Mouse (Mus musculus): ENCODE measurements around the gene Ier2. TPM values are rescaled to one million over a fixed set of nuclear protein-coding genes. Genes with fewer than 3 reads are reported as not detected.
A peak's percentile ranks its signal among the peaks of the same experiment; 100 is the strongest.

The Ier2 gene
- total and polyA plus RNA-seq, 3 experiments: 43.1 to 112 (median 64.9) TPM

DNA sequence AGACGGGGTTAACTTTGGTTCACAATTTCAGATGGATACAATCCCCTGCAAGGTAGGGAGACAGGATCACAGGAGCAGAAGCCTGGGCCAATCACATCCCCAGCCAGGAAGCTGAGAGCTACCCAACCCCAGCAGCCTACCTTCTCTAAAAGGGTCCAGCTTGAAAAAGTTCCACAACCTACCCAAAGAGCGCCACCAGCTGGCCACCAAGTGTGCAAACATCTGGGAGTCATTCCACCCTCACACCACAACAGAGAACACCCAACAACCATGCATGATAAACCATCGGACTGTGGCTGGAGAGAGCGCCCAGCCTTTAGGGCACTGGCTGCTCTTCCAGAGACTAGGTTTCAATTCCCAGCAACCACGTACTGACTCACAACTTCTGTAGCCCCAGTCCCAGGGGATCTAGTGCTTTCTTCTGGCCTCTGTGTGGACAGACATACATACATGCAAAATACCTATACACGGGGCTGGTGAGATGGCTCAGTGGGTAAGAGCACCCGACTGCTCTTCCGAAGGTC is 41.5 kb downstream of the Ier2 start:
- no peak for ATAC-seq (ENCODE audit: extremely low read depth, insufficient number of reproducible peaks, low FRiP score, poor library complexity, severe bottlenecking)
- DNase-seq (ENCODE audit: low spot score): no peak
- peaks cover 37% of the 10 kb centered on the region for H3K27me3 ChIP-seq (ENCODE audit: insufficient read depth, low read length)
- H3K36me3 ChIP-seq (replicated peaks): no peaks in the 10 kb centered on the region
- no peaks in the 10 kb centered on the region for H3K9me3 ChIP-seq (replicated peaks)
- TF ChIP-seq POLR2AphosphoS5 (IDR thresholded peaks at IDR 0.05; ENCODE audit: insufficient replicate concordance, low read depth, low read length): no peak
- no peak for TF ChIP-seq CTCF (IDR thresholded peaks at IDR 0.05; ENCODE audit: low read depth, low read length)
- no peak for TF ChIP-seq TAL1 (conservative IDR thresholded peaks at IDR 0.05; ENCODE audit: low read depth, low read length)
- TF ChIP-seq GATA2 (IDR thresholded peaks at IDR 0.05; ENCODE audit: borderline replicate concordance, low read depth, low read length): no peak
- no peak for TF ChIP-seq GATA1 (IDR thresholded peaks at IDR 0.05; ENCODE audit: borderline replicate concordance, low read length)
- no peak overlapping the region for H3K4me3 ChIP-seq (ENCODE audit: low read depth, low read length)
- no peaks in the 10 kb centered on the region for H3K4me1 ChIP-seq (ENCODE audit: insufficient read depth, low read depth, low read length)

DNA sequence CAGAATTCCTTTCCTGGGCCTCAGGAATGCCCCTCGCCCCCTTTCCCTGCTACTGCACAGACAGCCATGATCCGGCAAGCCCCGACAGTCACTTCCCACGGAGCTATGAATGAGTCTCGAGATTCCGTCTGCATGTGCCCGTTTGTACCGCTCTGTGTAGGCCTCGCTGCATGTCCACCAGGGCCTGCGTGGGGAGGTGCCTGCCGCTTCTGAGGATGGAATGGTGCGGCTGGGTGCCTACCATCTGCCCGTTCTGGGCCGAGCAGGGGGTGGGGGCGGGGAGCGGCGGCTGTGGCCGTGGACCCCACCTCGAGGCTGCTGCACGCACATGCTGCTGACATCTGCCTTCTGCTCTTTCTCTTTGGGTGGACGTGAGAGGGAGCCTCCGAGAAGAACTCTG is 45.6 kb downstream of the Ier2 start:
- Histone ChIP-seq H3K27me3 (ENCODE audit: insufficient read depth, low read length) (peaks cover 54% of the 10 kb centered on the region), H3K4me3 (ENCODE audit: low read depth, low read length) (no peak overlapping the region), H3K36me3 (replicated peaks) (no peaks in the 10 kb centered on the region), H3K9me3 (replicated peaks) (no peaks in the 10 kb centered on the region), H3K4me1 (ENCODE audit: insufficient read depth, low read depth, low read length) (no peaks in the 10 kb centered on the region)
- ATAC-seq (ENCODE audit: extremely low read depth, insufficient number of reproducible peaks, low FRiP score, poor library complexity, severe bottlenecking): no peak
- TF ChIP-seq GATA2 (IDR thresholded peaks at IDR 0.05; ENCODE audit: borderline replicate concordance, low read depth, low read length) (no peak), POLR2AphosphoS5 (IDR thresholded peaks at IDR 0.05; ENCODE audit: insufficient replicate concordance, low read depth, low read length) (no peak), GATA1 (IDR thresholded peaks at IDR 0.05; ENCODE audit: borderline replicate concordance, low read length) (no peak), CTCF (IDR thresholded peaks at IDR 0.05; ENCODE audit: low read depth, low read length) (no peak), TAL1 (conservative IDR thresholded peaks at IDR 0.05; ENCODE audit: low read depth, low read length) (no peak)
- no peak for DNase-seq (ENCODE audit: low spot score)

DNA sequence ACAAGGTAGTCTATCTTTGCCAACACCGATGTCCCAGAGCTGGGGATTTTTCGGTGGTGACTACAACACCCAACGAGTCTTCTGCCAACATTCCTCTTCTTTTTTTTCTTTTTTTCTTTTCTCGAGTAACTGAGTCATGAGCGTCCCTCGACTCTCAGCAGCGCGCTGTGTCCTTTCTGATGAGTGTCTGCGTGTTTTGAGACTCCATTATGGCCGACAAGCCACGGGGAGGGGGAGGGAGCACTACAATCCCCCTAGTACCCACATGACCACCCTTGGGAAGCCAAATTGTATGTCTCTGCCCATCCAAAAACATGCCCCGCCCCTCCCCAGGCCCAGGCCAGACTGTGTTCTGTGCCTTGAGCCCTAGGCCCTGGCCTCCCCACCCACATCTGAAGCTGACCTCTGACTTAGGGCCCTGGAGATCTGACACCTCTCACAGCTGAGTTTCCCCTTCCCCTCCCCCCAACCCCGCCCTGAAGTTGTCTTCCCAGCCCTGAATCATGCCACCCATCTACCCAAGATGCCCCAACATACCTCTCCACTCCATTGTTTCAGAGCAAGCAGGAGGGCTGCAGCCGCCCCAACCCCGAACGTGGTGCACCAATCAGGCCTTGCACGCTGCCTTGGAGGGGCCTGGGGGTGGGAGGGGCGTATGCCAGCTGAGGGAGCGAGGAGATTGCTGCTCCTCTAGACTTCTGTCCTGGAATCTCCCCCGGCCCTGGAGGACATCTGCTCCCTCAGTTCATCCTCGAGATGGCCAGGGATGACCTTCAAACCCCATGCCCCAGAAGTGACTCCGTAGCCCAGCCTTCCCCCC is 46.8 kb downstream of the Ier2 start:
- no peak for DNase-seq (ENCODE audit: low spot score)

DNA sequence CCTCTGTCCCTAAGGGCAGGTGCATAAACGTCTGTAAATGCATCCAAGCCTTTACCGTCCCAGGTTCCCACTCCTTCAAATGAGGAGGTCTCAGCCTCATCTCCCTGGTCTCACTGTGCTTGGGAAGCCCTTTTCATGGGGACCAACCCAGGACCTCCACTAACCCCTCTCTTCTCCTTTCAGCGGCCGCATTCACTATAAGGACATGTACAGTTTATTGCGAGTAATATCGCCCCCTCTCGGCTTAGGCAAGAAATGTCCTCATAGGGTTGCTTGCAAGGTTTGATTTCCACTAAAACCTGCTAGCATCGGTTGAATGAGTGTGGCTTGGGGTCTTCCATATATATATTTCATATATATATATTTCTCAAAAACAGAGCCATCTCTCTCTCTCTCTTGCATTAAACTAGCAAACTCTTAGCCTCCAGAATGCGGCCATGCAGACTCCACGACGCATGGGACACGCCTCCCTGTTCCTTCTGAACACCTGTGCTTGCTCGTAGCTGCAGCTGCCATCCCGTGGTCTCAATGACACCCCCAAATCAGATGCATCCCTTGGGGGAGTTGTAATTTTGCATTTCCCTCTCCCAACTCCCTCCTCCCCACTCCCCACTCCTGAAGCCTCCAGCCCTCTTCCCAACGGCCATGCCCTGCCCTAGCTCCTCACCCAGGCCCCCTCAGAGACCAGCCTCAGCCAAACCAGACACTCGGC is 48.0 kb downstream of the Ier2 start:
- Histone ChIP-seq H3K9me3 (replicated peaks) (no peaks in the 10 kb centered on the region), H3K27me3 (ENCODE audit: insufficient read depth, low read length) (peaks cover 55% of the 10 kb centered on the region), H3K36me3 (replicated peaks) (no peaks in the 10 kb centered on the region), H3K4me3 (ENCODE audit: low read depth, low read length) (no peak overlapping the region), H3K4me1 (ENCODE audit: insufficient read depth, low read depth, low read length) (no peaks in the 10 kb centered on the region)
- TF ChIP-seq POLR2AphosphoS5 (IDR thresholded peaks at IDR 0.05; ENCODE audit: insufficient replicate concordance, low read depth, low read length) (no peak), CTCF (IDR thresholded peaks at IDR 0.05; ENCODE audit: low read depth, low read length) (peak; percentile 37; the same call in 1 of the 2 replicates)
- ATAC-seq (ENCODE audit: extremely low read depth, insufficient number of reproducible peaks, low FRiP score, poor library complexity, severe bottlenecking): no peak
- DNase-seq (ENCODE audit: low spot score): no peak

More for the DNA sequence above, 46.8 kb downstream of the Ier2 start:
- Histone ChIP-seq H3K27me3 (ENCODE audit: insufficient read depth, low read length) (peaks cover 56% of the 10 kb centered on the region), H3K36me3 (replicated peaks) (no peaks in the 10 kb centered on the region), H3K9me3 (replicated peaks) (no peaks in the 10 kb centered on the region), H3K4me3 (ENCODE audit: low read depth, low read length) (no peak overlapping the region), H3K4me1 (ENCODE audit: insufficient read depth, low read depth, low read length) (no peaks in the 10 kb centered on the region)
- TF ChIP-seq GATA2 (IDR thresholded peaks at IDR 0.05; ENCODE audit: borderline replicate concordance, low read depth, low read length) (no peak), CTCF (IDR thresholded peaks at IDR 0.05; ENCODE audit: low read depth, low read length) (no peak), POLR2AphosphoS5 (IDR thresholded peaks at IDR 0.05; ENCODE audit: insufficient replicate concordance, low read depth, low read length) (no peak), TAL1 (conservative IDR thresholded peaks at IDR 0.05; ENCODE audit: low read depth, low read length) (no peak), GATA1 (IDR thresholded peaks at IDR 0.05; ENCODE audit: borderline replicate concordance, low read length) (no peak)
- ATAC-seq (ENCODE audit: extremely low read depth, insufficient number of reproducible peaks, low FRiP score, poor library complexity, severe bottlenecking): no peak

Other genes starting within 250 kb of the Ier2 start
- gene Trmt1, start 23.5 kb upstream of the Ier2 start, total RNA-seq (2014; fragmentation: Nextera tagmentation): 63.3 and 64.9 TPM in 2 replicates
- 68.2 and 96.4 TPM in 2 replicates for gene Trmt1, start 23.5 kb upstream of the Ier2 start, total RNA-seq (2017)
- gene Trmt1, start 23.5 kb upstream of the Ier2 start, polyA plus RNA-seq (2012): 244 and 260 TPM in 2 replicates
- gene Nacc1, start 25.0 kb upstream of the Ier2 start, total RNA-seq (2014; fragmentation: Nextera tagmentation): 120 and 125 TPM in 2 replicates
- gene Nacc1, start 25.0 kb upstream of the Ier2 start, total RNA-seq (2017): 48.1 and 54.5 TPM in 2 replicates
- gene Nacc1, start 25.0 kb upstream of the Ier2 start, polyA plus RNA-seq (2012): 207 and 224 TPM in 2 replicates
- 136 and 138 TPM in 2 replicates for gene Lyl1, start 38.6 kb upstream of the Ier2 start, total RNA-seq (2014; fragmentation: Nextera tagmentation)
- 81.2 and 95.6 TPM in 2 replicates for gene Lyl1, start 38.6 kb upstream of the Ier2 start, total RNA-seq (2017)
- 550 and 561 TPM in 2 replicates for gene Lyl1, start 38.6 kb upstream of the Ier2 start, polyA plus RNA-seq (2012)
- 39.9 and 54.3 TPM in 2 replicates for gene G430095P16Rik, start 60.2 kb upstream of the Ier2 start, total RNA-seq (2014; fragmentation: Nextera tagmentation)
- gene G430095P16Rik, start 60.2 kb upstream of the Ier2 start, total RNA-seq (2017): 11.0 and 11.3 TPM in 2 replicates
- gene G430095P16Rik, start 60.2 kb upstream of the Ier2 start, polyA plus RNA-seq (2012): 35.2 and 42.7 TPM in 2 replicates
- 30.0 and 34.0 TPM in 2 replicates for gene Nfix, start 137.5 kb upstream of the Ier2 start, total RNA-seq (2014; fragmentation: Nextera tagmentation)
- gene Nfix, start 137.5 kb upstream of the Ier2 start, total RNA-seq (2017): 2.7 and 4.3 TPM in 2 replicates
- gene Nfix, start 137.5 kb upstream of the Ier2 start, polyA plus RNA-seq (2012): 14.3 and 16.2 TPM in 2 replicates
- 7.1 and 7.7 TPM in 2 replicates for gene Dand5, start 160.0 kb upstream of the Ier2 start, total RNA-seq (2014; fragmentation: Nextera tagmentation)
- 1.8 and 2.2 TPM in 2 replicates for gene Dand5, start 160.0 kb upstream of the Ier2 start, total RNA-seq (2017)
- gene Dand5, start 160.0 kb upstream of the Ier2 start, polyA plus RNA-seq (2012): 1.4 and 2.1 TPM in 2 replicates
- gene Gadd45gip1, start 168.7 kb upstream of the Ier2 start, total RNA-seq (2014; fragmentation: Nextera tagmentation): 10.0 and 13.0 TPM in 2 replicates
- gene Gadd45gip1, start 168.7 kb upstream of the Ier2 start, total RNA-seq (2017): 20.4 and 20.9 TPM in 2 replicates
- 79.7 and 93.0 TPM in 2 replicates for gene Gadd45gip1, start 168.7 kb upstream of the Ier2 start, polyA plus RNA-seq (2012)
- gene Rad23a, start 177.8 kb upstream of the Ier2 start, total RNA-seq (2014; fragmentation: Nextera tagmentation): 116 and 121 TPM in 2 replicates
- gene Rad23a, start 177.8 kb upstream of the Ier2 start, total RNA-seq (2017): 38.7 and 39.2 TPM in 2 replicates
- gene Rad23a, start 177.8 kb upstream of the Ier2 start, polyA plus RNA-seq (2012): 414 and 672 TPM in 2 replicates
- 406 and 435 TPM in 2 replicates for gene Calr, start 184.1 kb upstream of the Ier2 start, total RNA-seq (2014; fragmentation: Nextera tagmentation)
- 831 and 954 TPM in 2 replicates for gene Calr, start 184.1 kb upstream of the Ier2 start, total RNA-seq (2017)
- gene Calr, start 184.1 kb upstream of the Ier2 start, polyA plus RNA-seq (2012): 248 and 253 TPM in 2 replicates
- 35.3 and 39.6 TPM in 2 replicates for gene Farsa, start 194.1 kb upstream of the Ier2 start, total RNA-seq (2014; fragmentation: Nextera tagmentation)
- 182 and 203 TPM in 2 replicates for gene Farsa, start 194.1 kb upstream of the Ier2 start, total RNA-seq (2017)
- gene Farsa, start 194.1 kb upstream of the Ier2 start, polyA plus RNA-seq (2012): 138 and 152 TPM in 2 replicates
- 370 and 371 TPM in 2 replicates for gene Syce2, start 209.3 kb upstream of the Ier2 start, total RNA-seq (2014; fragmentation: Nextera tagmentation)
- 319 and 358 TPM in 2 replicates for gene Syce2, start 209.3 kb upstream of the Ier2 start, total RNA-seq (2017)
- gene Syce2, start 209.3 kb upstream of the Ier2 start, polyA plus RNA-seq (2012): 261 and 336 TPM in 2 replicates
- 17.7 and 26.6 TPM in 2 replicates for gene Gcdh, start 231.1 kb upstream of the Ier2 start, total RNA-seq (2014; fragmentation: Nextera tagmentation)
- 35.2 and 45.8 TPM in 2 replicates for gene Gcdh, start 231.1 kb upstream of the Ier2 start, total RNA-seq (2017)
- gene Gcdh, start 231.1 kb upstream of the Ier2 start, polyA plus RNA-seq (2012): 66.4 and 69.8 TPM in 2 replicates
- gene Klf1, start 239.1 kb upstream of the Ier2 start, total RNA-seq (2014; fragmentation: Nextera tagmentation): 69.9 and 75.0 TPM in 2 replicates
- 51.5 and 56.1 TPM in 2 replicates for gene Klf1, start 239.1 kb upstream of the Ier2 start, total RNA-seq (2017)
- gene Klf1, start 239.1 kb upstream of the Ier2 start, polyA plus RNA-seq (2012): 193 and 253 TPM in 2 replicates
- 116 and 118 TPM in 2 replicates for gene Dnase2a, start 245.7 kb upstream of the Ier2 start, total RNA-seq (2014; fragmentation: Nextera tagmentation)
- gene Dnase2a, start 245.7 kb upstream of the Ier2 start, total RNA-seq (2017): 147 and 170 TPM in 2 replicates
- 40.2 and 75.0 TPM in 2 replicates for gene Dnase2a, start 245.7 kb upstream of the Ier2 start, polyA plus RNA-seq (2012)